Mouse (Mus musculus): Measurements from ENCODE around the gene Gsto2. TPM values are rescaled to one million over a fixed set of nuclear protein-coding genes. Genes with fewer than 3 reads are reported as not detected.

The Gsto2 gene
- total RNA-seq, 2 experiments from 2014 or later: 2.9 to 3.7 TPM

GRCm38 (mm10) chr19:47857957-47858942, 7.1 kb upstream of the Gsto2 start:
- no peak for DNase-seq (ENCODE audit: low spot score in 2 of 2)

- no peak for DNase-seq (ENCODE audit: low spot score in 2 of 2)
Observed at GRCm38 (mm10) chr19:47859180-47859579, 6.2 kb upstream of the Gsto2 start.

- DNase-seq (ENCODE audit: low spot score in 2 of 2): no peak
Observed at GRCm38 (mm10) chr19:47862581-47862980, 2.8 kb upstream of the Gsto2 start.

GRCm38 (mm10) chr19:47864051-47864450, 1.3 kb upstream of the Gsto2 start:
- no peak for DNase-seq (ENCODE audit: low spot score in 2 of 2)

- no peak for DNase-seq (ENCODE audit: low spot score in 2 of 2)
Observed at GRCm38 (mm10) chr19:47864721-47865120, 613 bp upstream of the Gsto2 start.

GRCm38 (mm10) chr19:47867628-47868175, 2.4 kb downstream of the Gsto2 start:
- no peak for DNase-seq (ENCODE audit: low spot score in 2 of 2)

- DNase-seq (ENCODE audit: low spot score in 2 of 2): no peak
Observed at GRCm38 (mm10) chr19:47868951-47869350, 3.6 kb downstream of the Gsto2 start.

GRCm38 (mm10) chr19:47869516-47869915, 4.2 kb downstream of the Gsto2 start:
- no peak for DNase-seq (ENCODE audit: low spot score in 2 of 2)

- DNase-seq (ENCODE audit: low spot score in 2 of 2): no peak
Observed at GRCm38 (mm10) chr19:47870102-47870666, 4.8 kb downstream of the Gsto2 start.

- peak in 1 of 2 experiments; percentile 28 for DNase-seq (ENCODE audit: low spot score in 2 of 2)
Observed at GRCm38 (mm10) chr19:47871515-47871914, 6.2 kb downstream of the Gsto2 start.

GRCm38 (mm10) chr19:47876252-47876651, 10.9 kb downstream of the Gsto2 start:
- no peak for DNase-seq (ENCODE audit: low spot score in 2 of 2)

- DNase-seq (ENCODE audit: low spot score in 2 of 2): no peak
Observed at GRCm38 (mm10) chr19:47881538-47881937, 16.2 kb downstream of the Gsto2 start.

- peak; percentile 61 to 79 for DNase-seq (ENCODE audit: low spot score in 2 of 2)
Observed at GRCm38 (mm10) chr19:47882151-47882881, 17.0 kb downstream of the Gsto2 start.

GRCm38 (mm10) chr19:47882882-47883254, 17.5 kb downstream of the Gsto2 start:
- DNase-seq (ENCODE audit: low spot score in 2 of 2): no peak

GRCm38 (mm10) chr19:47884296-47885085, 19.2 kb downstream of the Gsto2 start:
- DNase-seq (ENCODE audit: low spot score in 2 of 2): no peak

GRCm38 (mm10) chr19:47885191-47885743, 19.9 kb downstream of the Gsto2 start:
- no peak for DNase-seq (ENCODE audit: low spot score in 2 of 2)

GRCm38 (mm10) chr19:47885886-47886285, 20.6 kb downstream of the Gsto2 start:
- DNase-seq (ENCODE audit: low spot score in 2 of 2): no peak

GRCm38 (mm10) chr19:47886617-47887016, 21.3 kb downstream of the Gsto2 start:
- no peak for DNase-seq (ENCODE audit: low spot score in 2 of 2)

GRCm38 (mm10) chr19:47887417-47887816, 22.1 kb downstream of the Gsto2 start:
- DNase-seq (ENCODE audit: low spot score in 2 of 2): peak; percentile 19 to 54

GRCm38 (mm10) chr19:47888037-47888436, 22.7 kb downstream of the Gsto2 start:
- no peak for DNase-seq (ENCODE audit: low spot score in 2 of 2)

Data from layer of hippocampus, adult 18-20 months (tissue).